Mouse (Mus musculus) liver, adult 10 weeks (tissue): ENCODE results near the gene Tas2r120. TPM values are rescaled to one million over a fixed set of nuclear protein-coding genes. Genes with fewer than 3 reads are reported as not detected.

Source experiments
- polyA plus RNA-seq: library from polyadenylated mRNA; stranded (reverse); fragments of 350-450 nt; fragmentation: Illumina TruSeq; extraction: RNeasy Lipid Tissue Mini Kit (QIAGEN cat#74804); gene quantifications from one replicate; pipeline ENCODE4 v1.2.3, GENCODE M21; 2014; ENCODE audit warnings: low read depth, low replicate concordance

Tas2r120 gene
- polyA plus RNA-seq, result not detected

DNA sequence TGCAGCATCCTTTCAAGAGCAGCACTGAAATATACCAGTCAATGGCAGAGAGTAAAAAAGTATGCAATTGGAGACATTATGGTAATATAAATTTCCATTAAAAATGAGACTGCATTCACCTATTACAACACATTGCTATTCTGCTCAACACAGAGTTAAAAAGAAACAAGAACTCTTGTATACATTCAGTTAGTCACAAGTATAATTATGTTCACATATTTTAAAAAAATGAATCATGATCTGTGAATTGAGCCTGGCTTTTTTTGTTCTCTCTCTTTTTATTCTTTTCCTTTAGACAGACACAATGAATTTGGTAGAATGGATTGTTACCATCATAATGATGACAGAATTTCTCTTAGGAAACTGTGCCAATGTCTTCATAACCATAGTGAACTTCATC, at the start of gene Tas2r120:
Gene Tas2r120, plus strand, starts transcription at position 301 of the 400 bp plus-strand sequence.

DNA sequence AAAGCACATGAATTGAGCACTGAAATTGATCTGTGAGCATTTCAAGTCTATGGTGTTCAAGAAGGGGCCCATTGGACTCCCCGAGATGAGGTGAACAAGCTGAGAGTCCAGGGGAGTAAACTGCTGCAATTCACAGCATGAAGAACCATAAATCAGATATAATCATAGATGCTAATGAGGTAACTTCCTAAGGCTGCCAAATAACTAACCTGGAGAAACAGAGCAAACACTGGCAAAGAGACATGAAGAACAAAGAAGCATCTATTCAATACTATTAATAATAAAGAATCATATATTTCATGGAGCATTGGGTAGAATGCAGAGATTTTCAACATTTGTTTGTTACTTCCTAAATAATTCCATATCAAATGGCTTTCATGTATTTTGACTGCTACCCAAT, 5.3 kb upstream of the Tas2r120 start, which contains the start of gene A630073D07Rik:
Gene A630073D07Rik, minus strand, starts transcription at position 101 of the 400 bp plus-strand sequence.

DNA sequence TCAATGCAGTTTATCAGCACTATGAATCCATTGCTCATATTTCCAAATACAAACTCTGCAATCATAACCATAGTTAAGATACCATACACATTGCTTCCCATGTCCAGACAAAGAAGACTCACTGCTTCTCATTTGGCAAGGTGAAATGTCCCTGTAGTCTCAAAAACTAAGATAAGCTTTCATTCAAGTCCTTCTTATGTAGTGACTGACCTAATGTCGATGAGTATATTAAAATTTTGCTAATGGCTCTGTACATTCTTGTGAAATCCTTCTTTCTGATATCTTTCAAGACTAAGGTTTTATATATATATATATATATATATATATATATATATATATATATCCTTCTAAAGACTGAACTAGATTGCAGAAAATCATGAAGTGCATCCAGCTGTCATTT, 44.2 kb downstream of the Tas2r120 start, which contains the start of gene Tas2r121:
Gene Tas2r121, minus strand, starts transcription at position 101 of the 400 bp plus-strand sequence.

Other genes with a start within 250 kb of the Tas2r120 start
- gene Prh1, start 87.1 kb upstream of the Tas2r120 start, polyA plus RNA-seq, result not detected
- gene Prp2, start 61.0 kb upstream of the Tas2r120 start, polyA plus RNA-seq, result not detected
- not detected for gene A630073D07Rik, start 5.4 kb upstream of the Tas2r120 start, polyA plus RNA-seq
- not detected for gene Tas2r121, start 44.1 kb downstream of the Tas2r120 start, polyA plus RNA-seq
- not detected for gene Tas2r122, start 55.0 kb downstream of the Tas2r120 start, polyA plus RNA-seq
- gene Tas2r115, start 81.1 kb downstream of the Tas2r120 start, polyA plus RNA-seq, result not detected
- not detected for gene Tas2r124, start 97.8 kb downstream of the Tas2r120 start, polyA plus RNA-seq
- gene Tas2r102, start 105.2 kb downstream of the Tas2r120 start, polyA plus RNA-seq, result not detected
- gene Tas2r136, start 121.2 kb downstream of the Tas2r120 start, polyA plus RNA-seq, result not detected
- gene Tas2r117, start 145.9 kb downstream of the Tas2r120 start, polyA plus RNA-seq, result not detected
- gene Tas2r123, start 190.2 kb downstream of the Tas2r120 start, polyA plus RNA-seq, result not detected
- not detected for gene Tas2r116, start 198.5 kb downstream of the Tas2r120 start, polyA plus RNA-seq
- gene Tas2r110, start 211.1 kb downstream of the Tas2r120 start, polyA plus RNA-seq, result not detected
- gene Tas2r113, start 236.1 kb downstream of the Tas2r120 start, polyA plus RNA-seq, result not detected